Mouse (Mus musculus) monocyte, adult 5-6 weeks (primary cell): ENCODE measurements around the gene Zfp82. TPM values are rescaled to one million over a fixed set of nuclear protein-coding genes. Genes with fewer than 3 reads are reported as not detected.

Experiments used
- ATAC-seq: fragments of 153-309, 156-312 bp; replicated peaks from 2 replicates; pipeline ENCODE4 v1.8.0; 2017; ENCODE audit warnings: mild to moderate bottlenecking; ENCODE audit not compliant: low TSS enrichment, insufficient number of reproducible peaks, severe bottlenecking, poor library complexity, low FRiP score
- total RNA-seq: library from RNA; stranded (forward); fragments of 200-1000, 200-491, 200-594 nt; gene quantifications from 3 replicates; pipeline ENCODE4 v1.2.3, GENCODE M21; 2017

Zfp82 gene
- total RNA-seq, 1 experiment from 2014 or later = 4.3 TPM

DNA sequence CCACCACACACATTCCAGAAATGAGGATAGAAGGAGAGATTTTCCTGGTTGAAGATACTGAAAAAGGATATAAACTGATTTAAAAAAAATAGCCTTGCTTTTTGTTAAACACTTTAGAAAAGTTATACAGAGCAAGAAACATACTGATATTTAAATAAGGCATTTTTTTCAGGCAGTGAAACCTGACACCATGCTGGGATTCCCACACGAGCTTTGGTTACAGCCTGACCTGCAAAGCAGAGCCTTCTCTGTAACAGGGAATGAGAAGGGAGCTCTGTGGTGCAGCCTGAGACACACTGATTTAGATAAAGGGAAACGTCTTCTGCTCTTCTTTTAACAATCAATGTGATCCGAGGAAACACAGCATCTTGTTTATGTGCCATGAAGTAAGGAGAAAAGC lies 19.1 kb downstream of the Zfp82 start:
- ATAC-seq = no peak

DNA sequence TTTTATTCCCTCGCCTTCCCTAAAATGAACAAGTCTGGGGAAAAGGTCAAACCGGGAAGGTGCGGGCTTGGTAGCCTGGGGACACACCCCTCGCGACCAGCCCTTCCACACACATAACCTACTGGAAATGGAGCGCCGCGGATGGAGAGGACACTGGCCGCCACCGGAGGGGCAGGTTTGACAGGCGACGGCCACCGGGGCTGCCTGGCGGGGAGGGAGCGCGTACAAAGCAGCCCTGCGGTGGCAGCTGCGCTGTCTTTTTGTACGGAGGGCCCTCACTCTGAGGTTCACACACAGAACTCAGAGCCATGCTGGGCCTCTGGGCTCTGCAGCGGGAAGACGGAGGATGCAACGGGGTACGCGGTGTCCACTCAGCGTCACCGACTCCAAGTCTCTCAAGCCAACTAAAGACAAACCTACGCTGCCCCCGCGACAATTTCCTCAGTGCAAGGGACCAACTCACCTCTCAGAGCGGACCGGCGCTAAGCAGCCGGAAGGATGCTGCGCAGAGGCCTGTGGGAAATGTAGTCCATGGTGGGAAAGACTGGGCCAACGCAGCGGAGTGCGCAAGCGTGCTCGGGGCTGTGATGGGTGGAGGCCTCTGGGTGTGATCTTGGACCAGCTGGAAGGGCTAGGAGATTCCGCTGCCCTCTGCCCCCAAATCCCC lies 21.7 kb downstream of the Zfp82 start, which contains the start of gene Zfp14:
Zfp14 (minus strand) TSS at position 499 of the 667 bp plus-strand sequence.
- ATAC-seq = peak; percentile 99

DNA sequence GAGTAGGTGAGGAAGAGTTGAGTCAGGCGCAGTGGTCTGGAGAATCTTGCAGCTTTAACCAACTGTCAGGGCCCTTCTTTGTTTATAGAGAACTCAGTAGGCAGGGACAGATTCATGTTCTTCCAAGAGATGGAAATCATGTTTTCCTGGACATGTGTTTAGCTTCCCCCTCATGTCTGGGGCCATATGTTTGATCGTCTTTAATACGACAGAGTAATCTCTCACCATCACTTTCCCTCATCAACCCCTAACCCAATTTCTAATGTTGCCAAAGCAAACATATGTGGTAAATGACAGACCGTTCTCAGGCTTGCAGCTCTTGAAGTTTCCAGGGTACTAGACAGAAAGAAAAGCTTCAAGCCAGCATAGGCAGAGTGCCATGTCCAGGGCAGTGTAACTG lies 24.6 kb downstream of the Zfp82 start:
- no peak for ATAC-seq

DNA sequence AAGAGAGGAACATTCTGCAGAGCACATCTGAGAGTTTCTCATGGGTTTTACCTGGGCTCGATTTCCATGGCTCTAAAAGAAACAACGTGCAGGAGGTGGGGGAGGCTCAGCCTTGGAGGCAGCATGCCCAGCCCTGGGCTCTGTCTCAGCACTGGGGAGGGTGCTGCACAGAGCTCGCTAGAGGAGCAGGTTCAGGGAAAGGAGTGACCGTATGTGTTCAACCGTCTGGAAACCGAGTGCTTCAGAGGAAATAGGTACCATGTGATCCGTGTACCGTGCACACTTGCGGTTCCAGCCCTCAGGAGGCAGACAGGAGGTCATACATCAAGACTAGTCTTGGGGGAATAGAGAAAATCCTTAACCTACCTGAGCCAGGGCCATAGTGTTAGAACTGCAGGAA lies 28.3 kb downstream of the Zfp82 start:
- ATAC-seq = no peak

DNA sequence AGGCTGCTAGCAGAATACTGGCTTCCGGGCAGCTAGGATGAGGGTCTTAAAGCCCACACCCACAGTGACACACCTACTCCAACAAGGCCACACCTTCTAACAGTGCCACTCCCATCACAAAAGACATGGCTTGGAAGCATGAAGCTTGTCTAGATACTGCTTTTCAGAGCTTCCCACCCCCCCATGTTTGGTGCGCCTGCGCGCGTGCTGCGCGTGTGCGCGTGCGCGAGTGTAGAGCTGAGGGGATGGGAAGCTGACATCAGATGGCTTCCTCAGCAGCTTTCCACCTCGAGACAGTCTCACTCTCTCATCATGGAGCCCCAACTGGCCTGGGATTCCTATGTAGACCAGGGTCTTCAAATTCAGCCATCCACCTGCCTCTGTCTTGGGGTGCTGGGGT lies 38.4 kb downstream of the Zfp82 start:
- ATAC-seq = no peak

DNA sequence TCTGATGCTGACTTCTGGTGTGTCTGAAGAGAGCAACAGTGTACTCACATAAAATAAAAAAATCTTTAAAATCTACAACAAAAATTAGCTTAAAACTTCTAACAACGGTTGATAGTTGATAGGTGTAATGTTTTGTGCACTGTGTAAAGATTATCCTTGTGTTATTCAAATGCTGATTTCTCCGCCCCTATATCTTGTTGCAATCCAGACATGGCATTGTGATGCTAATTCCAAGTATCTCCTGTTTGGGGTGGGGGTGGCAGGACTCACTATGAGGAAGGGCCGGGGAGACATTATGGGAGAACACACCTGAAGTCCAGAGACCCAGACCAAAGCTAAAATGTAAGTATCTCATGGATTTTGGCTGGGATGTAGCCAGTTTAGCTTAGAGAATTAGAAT lies 41.3 kb downstream of the Zfp82 start:
- ATAC-seq = no peak

DNA sequence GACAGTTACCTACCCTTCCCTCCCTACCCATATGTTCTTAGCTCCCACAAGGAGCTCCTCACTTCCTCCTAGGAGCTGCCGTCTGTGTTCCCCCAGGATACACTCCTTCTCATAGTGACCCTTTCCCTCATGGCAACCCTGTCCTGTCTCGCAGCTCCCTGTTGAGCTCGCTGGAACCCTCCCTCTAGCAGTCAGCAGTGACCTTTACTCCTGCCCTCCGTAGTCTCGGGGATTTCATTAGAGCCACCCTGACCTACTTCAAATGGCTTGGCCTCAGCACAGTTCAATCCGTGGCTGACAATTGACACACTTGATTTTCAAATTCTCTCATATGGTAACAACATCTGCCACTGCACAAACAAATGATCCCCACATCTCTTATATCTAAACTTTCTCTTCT lies 42.0 kb downstream of the Zfp82 start:
- no peak for ATAC-seq

DNA sequence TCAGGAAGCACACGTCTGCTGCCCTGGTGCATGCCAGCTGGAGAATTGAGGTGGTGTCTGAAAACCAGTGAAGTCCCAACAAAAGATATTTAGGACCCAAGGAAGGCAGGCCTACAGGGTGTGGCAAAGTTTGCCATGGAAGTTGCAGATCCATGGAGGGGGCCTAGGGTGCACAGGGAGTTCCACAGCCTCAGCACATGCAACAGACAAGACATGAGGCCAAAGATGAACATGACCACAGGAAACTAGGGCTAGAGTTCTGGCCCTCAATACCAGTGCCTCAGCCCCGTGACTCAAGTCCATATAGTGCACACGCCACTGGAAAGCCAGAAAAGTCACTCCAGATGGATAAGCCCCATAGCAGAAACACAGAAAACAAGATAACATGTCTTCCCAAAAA lies 44.1 kb downstream of the Zfp82 start:
- no peak for ATAC-seq

DNA sequence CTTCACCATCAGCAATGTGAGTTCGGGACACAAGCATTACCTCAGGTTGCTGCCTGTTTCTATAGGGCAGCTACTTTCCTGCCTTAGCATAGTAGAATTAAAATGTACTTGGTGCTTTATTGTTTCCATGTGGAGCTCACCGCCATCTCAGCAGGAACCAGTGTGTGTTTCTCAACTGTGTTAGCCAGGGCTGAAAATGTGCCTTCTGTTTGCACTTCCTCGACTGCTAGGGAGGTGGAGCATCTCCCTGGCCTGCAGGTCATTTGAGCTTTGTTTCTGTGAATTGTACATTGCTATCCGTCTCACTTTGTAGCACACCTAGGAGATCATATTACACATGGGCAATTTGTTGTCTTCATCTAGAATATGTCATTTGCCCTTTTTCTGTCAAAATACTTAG lies 45.4 kb downstream of the Zfp82 start:
- ATAC-seq = no peak

DNA sequence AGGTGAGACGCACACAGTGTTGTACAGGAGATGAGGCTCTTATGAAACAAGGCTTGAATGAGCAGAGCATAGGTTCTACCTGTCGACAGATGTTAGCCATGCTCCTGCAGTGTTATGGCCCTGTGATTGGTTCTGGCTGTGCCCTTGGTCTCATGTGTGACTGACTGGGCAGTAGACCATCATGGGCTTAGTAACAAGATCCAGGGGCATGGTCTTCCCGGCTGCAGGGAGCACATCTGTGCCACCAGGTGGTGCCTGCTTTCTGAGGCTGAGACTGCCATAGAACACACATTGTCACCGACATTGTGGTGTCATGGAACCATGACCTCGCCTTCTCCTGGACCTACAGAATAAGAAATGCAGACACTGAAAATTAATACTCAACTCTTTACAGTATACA lies 47.3 kb downstream of the Zfp82 start:
- ATAC-seq = no peak

DNA sequence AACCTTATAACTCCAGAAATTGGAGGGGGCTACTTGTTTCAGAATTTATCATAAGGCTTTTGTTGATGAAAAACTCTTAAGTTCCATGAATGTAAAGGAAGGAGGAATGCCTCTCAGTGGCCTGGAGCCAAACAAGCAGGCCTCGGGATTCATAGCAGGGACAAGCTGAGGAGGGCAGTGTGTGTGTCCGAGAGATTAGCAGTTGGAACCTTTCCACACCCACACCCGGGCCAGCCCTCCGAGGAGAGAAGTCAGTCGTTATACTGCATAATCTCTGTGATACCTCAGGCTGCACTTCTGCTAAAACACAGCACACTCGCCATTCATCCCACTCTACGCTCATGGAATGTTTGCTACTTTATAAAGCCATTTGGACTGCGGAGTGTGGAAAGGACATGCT lies 48.9 kb downstream of the Zfp82 start:
- no peak for ATAC-seq

DNA sequence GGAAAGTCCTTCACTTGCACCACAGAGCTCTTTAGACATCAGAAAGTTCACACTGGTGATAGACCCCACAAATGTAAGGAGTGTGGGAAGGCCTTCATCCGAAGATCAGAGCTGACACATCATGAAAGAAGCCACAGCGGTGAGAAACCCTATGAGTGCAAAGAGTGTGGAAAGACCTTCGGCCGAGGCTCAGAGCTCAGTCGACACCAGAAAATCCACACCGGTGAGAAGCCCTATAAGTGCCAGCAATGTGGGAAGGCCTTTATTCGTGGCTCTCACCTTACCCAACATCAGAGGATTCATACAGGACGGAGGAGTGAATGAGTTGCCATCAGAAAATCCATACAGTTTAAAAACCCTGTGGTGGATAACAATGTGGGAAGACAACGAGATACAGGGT lies 49.4 kb downstream of the Zfp82 start:
- ATAC-seq = no peak

DNA sequence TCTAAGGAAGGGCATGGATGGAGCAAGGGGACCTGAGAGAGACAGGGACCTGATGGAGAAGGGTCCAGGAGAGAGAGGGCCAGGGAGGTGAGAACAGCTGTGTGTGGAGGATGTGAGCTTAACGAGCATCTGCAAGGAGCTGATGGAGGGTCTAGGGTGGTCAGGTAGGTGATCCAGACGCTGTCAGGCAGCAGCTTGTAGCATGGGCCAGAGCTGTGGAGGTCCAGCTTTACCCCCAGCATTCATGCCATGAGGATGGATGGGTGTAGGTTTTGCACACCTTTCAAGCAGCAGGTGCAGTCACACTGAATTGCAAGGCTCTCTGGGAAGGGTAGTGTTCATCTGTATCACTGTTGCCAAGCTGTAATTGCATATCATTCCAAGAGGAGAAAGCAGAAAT lies 53.2 kb downstream of the Zfp82 start:
- ATAC-seq = no peak

DNA sequence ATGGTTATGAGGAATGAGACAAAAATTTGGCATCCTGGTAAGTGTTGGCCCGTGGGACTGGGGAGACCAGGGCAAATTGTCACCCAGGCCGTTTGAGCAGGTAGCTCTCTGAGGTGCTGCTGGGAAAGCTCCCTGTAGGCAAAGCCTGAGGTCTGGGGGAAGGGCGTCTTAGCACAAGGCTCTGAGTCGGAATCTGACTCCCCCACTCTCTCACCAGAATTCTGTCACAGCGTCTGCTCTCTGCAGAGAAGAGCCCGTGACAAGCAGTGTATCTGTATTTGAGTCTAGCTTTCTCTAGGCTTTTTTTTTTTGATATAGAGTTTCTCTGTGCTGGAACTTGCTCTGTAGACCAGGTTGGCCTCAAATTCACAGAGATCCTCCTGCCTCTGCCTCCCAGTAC lies 55.5 kb downstream of the Zfp82 start:
- ATAC-seq = no peak

DNA sequence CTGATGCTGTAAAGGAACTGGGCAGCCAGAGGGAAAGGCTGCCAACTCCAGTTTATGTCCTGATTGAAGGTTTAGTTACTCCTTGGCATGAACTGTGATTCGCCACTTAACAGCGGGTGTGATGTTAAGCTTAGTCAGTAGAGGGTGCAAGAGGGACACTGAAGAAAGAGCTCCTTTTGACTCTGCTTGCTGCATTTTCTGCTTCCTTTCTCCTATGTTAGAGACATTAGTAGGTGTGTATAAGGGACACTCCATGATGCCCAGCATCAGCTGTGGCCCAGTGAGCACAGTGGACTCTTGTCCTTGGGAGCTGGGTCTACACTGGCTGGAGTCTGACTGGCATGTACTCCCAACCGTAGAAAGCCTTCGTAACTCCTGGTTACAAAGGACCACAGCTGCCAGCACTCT lies 59.7 kb downstream of the Zfp82 start:
- ATAC-seq = 0 out of 2 replicates have a peak, but pooled peaks have one; percentile 31

DNA sequence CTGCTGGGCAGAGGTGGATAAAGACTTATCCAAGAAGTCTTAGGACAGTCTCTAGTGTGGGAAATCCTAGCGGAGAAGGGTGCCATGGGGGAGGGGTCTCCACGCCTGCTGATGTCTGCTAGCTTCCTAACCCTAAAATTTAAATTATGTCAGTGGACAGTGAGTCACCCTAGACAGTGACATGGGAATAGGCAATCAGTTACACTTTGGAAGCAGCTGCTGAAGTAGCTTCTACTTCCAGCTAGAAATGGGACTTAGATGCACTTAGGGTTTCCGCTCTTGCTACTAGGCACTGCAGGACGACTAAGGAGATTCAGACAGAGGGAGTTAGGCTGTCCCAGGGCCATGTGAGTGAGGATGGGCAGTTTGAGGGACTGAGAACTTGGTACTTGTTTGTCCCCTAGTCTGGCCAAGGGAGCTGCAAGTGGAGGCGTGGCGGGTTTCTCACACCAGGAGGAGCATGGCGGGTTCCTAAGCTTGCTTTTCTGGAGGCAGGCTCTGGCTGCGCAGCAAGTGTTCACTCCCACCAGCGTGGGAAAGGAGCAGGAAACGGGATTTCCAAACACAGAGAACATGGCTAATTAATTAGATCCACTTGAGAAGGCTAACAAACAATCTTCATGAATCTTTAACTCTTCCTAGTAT lies 62.0 kb downstream of the Zfp82 start:
- no peak for ATAC-seq

DNA sequence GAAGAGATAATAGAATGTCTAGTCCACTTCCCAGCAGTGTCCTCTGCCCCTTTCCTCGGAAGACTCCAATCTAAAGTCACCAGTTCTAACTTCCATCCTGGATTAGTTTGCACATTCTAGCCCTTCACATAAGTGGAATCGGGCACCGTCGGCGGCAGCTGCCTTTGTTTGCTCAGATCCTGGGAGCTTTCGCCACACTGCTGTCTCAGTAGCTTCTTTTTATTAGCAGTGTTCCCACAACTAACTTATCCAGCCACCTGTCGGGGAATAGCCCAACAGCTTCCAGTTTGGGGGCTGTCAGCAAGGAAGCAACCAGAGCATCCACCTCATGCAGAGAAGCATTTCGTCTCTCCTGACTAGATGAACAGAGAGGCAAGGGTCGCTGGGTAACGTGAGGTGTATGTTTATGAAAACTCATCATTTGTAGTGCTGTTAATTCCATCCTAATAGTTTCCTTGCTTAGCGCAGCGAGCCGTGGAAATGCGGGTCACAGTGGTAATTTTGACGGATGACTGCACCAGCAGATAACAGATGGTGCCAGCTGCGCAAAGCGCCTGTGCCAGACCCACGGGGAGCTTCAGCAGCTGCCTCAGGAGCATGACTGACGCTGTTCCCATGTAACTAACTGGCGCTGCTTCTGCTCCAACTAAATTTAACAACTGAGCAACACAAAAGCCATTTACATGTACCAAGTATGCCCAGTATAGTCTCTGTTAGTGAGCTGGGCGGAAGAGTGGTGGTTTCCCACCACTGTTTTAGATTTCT lies 63.2 kb downstream of the Zfp82 start:
- no peak for ATAC-seq

DNA sequence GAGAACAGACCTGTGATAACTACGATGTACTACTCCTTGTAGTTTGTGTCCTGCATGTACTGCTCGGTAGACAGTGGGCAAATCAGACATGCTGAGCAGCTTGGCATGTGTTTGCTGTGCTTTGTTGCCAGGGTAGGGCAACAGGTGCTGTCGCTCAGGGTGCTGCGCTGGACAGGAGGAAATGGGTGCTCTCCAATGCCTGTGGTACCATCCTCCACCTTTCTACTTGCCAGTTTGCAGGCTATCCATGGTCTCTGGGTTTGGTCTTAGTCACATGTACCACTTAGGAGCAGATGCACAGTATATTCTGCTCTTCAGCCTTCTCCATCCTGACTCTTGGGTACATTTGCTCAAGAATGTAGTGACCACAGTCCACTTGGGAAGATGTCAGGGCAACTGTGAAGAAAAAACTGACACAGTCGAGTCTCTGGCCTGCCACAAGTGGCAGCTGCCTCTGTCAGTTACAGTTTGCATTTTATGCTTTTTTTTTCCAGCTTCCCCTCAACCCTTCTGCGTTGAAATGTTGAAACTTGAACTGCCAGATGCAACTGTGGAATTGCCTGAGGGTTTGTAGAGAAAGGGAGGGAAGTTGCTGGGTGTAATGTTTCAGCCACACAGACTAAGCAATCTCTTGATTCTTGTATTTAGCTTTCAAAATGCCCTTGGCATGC lies 64.5 kb downstream of the Zfp82 start:
- no peak; the same call in 1 of the 2 replicates for ATAC-seq

DNA sequence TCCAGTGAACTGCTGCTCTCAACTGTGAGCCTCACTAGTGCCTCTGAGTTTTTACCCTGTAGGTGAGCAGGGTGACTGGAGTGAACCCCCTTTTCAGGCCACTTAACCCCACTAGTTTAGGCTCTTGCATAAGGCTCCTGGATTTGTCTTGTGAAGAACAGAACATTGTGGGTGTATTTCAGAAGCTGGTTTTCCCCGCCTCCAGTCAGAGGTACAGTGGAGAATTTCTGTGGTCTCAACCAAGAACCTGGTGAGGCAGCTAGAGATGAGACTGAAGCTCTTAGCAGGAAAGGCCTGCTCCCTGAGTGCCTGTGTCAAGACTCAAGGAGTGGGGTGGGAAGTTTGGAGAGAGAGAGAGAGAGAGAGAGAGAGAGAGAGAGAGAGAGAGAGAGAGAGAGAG lies 65.1 kb downstream of the Zfp82 start:
- no peak for ATAC-seq
